Mouse (Mus musculus): ENCODE measurements around the gene Ube2m.

DNA sequence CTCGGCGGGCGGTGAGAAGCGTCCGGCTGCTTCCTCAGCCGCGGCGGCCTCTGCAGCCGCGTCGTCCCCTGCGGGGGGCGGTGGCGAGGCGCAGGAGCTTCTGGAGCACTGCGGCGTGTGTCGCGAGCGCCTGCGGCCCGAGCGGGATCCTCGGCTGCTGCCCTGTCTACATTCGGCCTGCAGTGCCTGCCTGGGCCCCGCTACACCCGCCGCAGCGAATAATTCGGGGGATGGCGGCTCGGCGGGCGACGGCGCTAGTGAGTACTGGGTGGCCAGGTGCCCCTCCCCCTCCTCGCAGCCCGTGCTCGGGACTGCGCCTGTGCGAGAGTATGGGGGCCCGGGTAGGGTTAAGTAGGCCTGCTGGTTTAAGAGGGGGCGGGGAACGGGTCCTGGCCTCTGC, 13.3 kb downstream of the Ube2m start:
- peak; percentile 16; the same call in 1 of the 2 replicates for TF ChIP-seq CTCF (IDR thresholded peaks at IDR 0.05; ENCODE audit: low read depth)
- no peak for TF ChIP-seq EP300 (IDR thresholded peaks at IDR 0.05; ENCODE audit: low read depth)

All from heart, postnatal 0 days (tissue).